Mouse (Mus musculus): ENCODE measurements around the gene Filip1.

DNA sequence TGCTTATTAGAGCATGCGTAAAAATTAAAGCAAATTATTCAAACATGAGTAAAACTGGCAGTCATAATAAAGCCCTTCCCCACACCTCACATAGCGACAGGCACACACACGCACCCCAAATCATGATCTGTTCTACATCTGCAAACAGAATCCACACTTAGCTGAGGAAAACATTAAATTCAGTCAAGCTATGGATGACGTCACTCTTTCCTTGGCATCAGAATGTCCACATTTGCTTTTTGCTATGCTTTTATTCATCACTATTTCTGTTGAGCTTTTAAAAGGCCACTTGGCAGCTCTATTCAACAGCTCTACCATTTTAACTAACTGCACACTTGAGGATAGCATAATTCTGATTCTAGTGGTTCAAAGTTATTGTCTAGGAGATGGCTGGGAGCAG lies 198.1 kb downstream of the Filip1 start:
- no peak for TF ChIP-seq CTCF (IDR thresholded peaks at IDR 0.05; ENCODE audit: insufficient read depth, low read length)
- no peak for TF ChIP-seq POLR2A (IDR thresholded peaks at IDR 0.05; ENCODE audit: borderline replicate concordance, extremely low read depth, low read depth, low read length)
